Mouse (Mus musculus) myocyte (in vitro differentiated cells): ENCODE data around the gene Dntt.

ENCODE experiments used
- CEBPB ChIP-seq: IDR thresholded peaks from 2 replicates; pipeline ENCODE4 v1.6.1; 2011; ENCODE audit warnings: mild to moderate bottlenecking, moderate library complexity; ENCODE audit not compliant: poor library complexity, insufficient read depth, severe bottlenecking
- E2F4 ChIP-seq: IDR thresholded peaks from one replicate; pipeline ENCODE4 v1.6.1; 2011; ENCODE audit warnings: mild to moderate bottlenecking, control low read depth, moderate library complexity; ENCODE audit not compliant: insufficient read depth
- MAX ChIP-seq: IDR thresholded peaks from one replicate; pipeline ENCODE4 v1.6.1; 2011; ENCODE audit warnings: low read depth, mild to moderate bottlenecking, control low read depth
- MYOD1 ChIP-seq, 3 experiments: IDR thresholded peaks; one replicate each; pipeline ENCODE4 v1.6.1; 2011; ENCODE audit warnings: control low read depth in 2 of 3, low read depth in 2 of 3, mild to moderate bottlenecking in 2 of 3, moderate library complexity in 1 of 3; ENCODE audit not compliant: insufficient read length in 2 of 3, control insufficient read depth in 1 of 3
- MYOG ChIP-seq, 3 experiments: IDR thresholded peaks; one replicate each; pipeline ENCODE4 v1.6.1; 2011; ENCODE audit warnings: control low read depth in 2 of 3, low read depth in 2 of 3, mild to moderate bottlenecking in 2 of 3; ENCODE audit not compliant: insufficient read length in 2 of 3, control insufficient read depth in 1 of 3, insufficient read depth in 1 of 3
- POLR2A ChIP-seq: IDR thresholded peaks from one replicate; pipeline ENCODE4 v1.6.1; 2011; ENCODE audit warnings: low read depth, mild to moderate bottlenecking, control low read depth, moderate library complexity; ENCODE audit not compliant: insufficient read length
- POLR2AphosphoS2 ChIP-seq: IDR thresholded peaks from one replicate; pipeline ENCODE4 v1.6.1; 2011; ENCODE audit warnings: low read depth, control low read depth; ENCODE audit not compliant: insufficient read length
- REST ChIP-seq: IDR thresholded peaks from one replicate; pipeline ENCODE4 v1.6.1; 2011; ENCODE audit warnings: mild to moderate bottlenecking, control low read depth, moderate library complexity; ENCODE audit not compliant: insufficient read depth, insufficient read length
- SRF ChIP-seq: IDR thresholded peaks from one replicate; pipeline ENCODE4 v1.6.1; 2011; ENCODE audit warnings: low read depth; ENCODE audit not compliant: control insufficient read depth, insufficient read length
- TCF12 ChIP-seq: IDR thresholded peaks from one replicate; pipeline ENCODE4 v1.6.1; 2011; ENCODE audit warnings: mild to moderate bottlenecking, control low read depth; ENCODE audit not compliant: poor library complexity, insufficient read depth, severe bottlenecking
- USF1 ChIP-seq: IDR thresholded peaks from one replicate; pipeline ENCODE4 v1.6.1; 2011; ENCODE audit warnings: low read depth, mild to moderate bottlenecking, control low read depth, moderate library complexity

DNA sequence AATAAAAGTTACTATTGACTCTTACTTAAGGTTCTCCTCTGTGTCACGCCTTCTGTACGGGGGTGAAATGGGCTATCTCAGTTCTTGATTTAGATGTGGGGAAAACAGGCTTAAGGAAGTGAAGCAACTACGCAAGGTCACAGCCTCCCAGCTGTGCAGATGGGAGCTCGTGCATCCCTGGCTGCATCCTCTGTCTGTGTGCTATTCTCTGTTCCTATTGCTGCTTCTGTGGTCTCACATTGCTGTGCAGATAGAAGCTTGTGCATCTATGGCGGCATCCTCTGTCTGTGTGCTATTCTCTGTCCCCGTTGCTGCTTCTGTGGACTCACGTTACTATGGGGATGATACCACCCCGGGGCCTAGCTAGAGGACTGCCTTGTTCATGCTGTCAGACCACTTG lies 2.5 kb upstream of the Dntt start:
- TF ChIP-seq POLR2A (no peak), POLR2AphosphoS2 (no peak), MAX (no peak), MYOG (IDR thresholded peaks at IDR 0.05; ENCODE audit: control insufficient read depth in 1 of 3, insufficient read depth in 1 of 3, insufficient read length in 2 of 3, low read depth in 2 of 3) (no peak), CEBPB (no peak), E2F4 (no peak), USF1 (no peak), TCF12 (no peak), REST (no peak), SRF (no peak), MYOD1 (IDR thresholded peaks at IDR 0.05; ENCODE audit: control insufficient read depth in 1 of 3, insufficient read length in 2 of 3, low read depth in 2 of 3) (no peak)
